Mouse (Mus musculus) spleen, adult 2 months (tissue): ENCODE measurements around the gene Wwox.

Experiments used
- CTCF ChIP-seq: fragments of 200-500 bp; IDR thresholded peaks from 2 replicates; pipeline ENCODE4 v1.5.1; 2011; ENCODE audit warnings: mild to moderate bottlenecking, inconsistent platforms; ENCODE audit not compliant: insufficient read depth, insufficient read length, insufficient replicate concordance; ENCODE audit errors: extremely low read depth
- POLR2A ChIP-seq: fragments of 200-500 bp; IDR thresholded peaks from 2 replicates; pipeline ENCODE4 v1.6.1; 2011; ENCODE audit warnings: low read depth, low read length, inconsistent platforms

- TF ChIP-seq CTCF: peak; percentile 13; the same call in 1 of the 2 replicates
- no peak for TF ChIP-seq POLR2A
Measured at GRCm38 (mm10) chr8:114933248-114933647, 493.8 kb downstream of the Wwox start.
